Mouse (Mus musculus) left cerebral cortex, postnatal 14 days (tissue): ENCODE results near the gene Hmcn2. TPM values are rescaled to one million over a fixed set of nuclear protein-coding genes. Genes with fewer than 3 reads are reported as not detected.

Source experiments
- DNase-seq, 2 experiments: peaks; one replicate each; pipeline ENCODE4 v3.0.0; 2021 to 2022; ENCODE audit warnings: low spot score in 2 of 2, mixed read lengths in 1 of 2
- intact Hi-C: fragments of 180-260 bp; cut with DNase I; formaldehyde crosslinking; loops from one replicate; pipeline ENCODE4 v1.15.1; 2025
- total RNA-seq, 2 experiments: library from RNA; stranded (reverse); gene quantifications; 2 replicates each; pipeline ENCODE4 v1.2.3; 2021

The Hmcn2 gene
- total RNA-seq, 2 experiments from 2014 or later: 0.32 to 0.62 TPM

DNA sequence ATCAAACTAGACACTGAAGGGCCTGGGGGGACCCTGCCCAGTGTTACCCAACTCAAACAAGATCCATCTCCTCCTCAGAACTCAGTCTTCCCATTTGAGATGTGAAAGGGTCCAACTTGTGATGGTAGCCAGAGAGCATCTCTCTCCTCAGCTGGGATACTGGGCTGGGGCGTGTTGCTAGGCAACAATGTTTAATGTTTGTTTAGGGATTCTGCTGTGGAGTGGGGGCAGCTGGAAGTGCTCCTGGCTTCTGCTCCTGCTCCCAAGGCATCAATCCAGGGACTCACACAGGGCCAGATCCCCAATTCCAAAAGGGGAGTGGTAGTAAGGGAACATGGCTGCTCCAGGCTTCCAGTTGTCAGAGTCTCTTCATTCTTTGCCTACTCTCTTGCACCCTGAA, 60.2 kb downstream of the Hmcn2 start:
- intact Hi-C loops: no loop called here
- DNase-seq: peak; percentile 7 to 63

GRCm38 (mm10) chr2:31376057-31376456, 61.8 kb downstream of the Hmcn2 start:
- no peak for DNase-seq
- intact Hi-C loops: no loop called here

DNA sequence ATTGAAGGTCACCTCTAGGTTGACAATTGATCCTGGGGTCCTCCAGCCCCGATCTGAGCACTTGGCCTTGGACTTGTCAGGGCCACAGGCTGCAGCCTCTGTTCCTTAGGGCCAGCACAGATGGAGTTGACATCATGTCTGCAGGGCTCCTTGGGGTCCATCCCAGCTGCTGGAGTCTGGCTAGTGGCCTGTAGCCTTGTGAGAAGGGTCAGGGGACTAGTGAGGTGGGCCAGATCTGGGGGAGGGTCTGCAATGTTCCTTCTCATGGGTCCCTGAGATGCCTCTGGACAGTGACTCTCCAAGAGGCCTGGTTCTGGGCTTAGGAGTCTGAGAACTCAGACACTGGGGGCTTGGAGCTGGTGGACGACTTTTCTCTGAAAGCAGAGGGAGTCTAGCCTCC, 63.3 kb downstream of the Hmcn2 start:
- intact Hi-C loops: no loop called here

GRCm38 (mm10) chr2:31381292-31381846, 67.2 kb downstream of the Hmcn2 start:
- intact Hi-C loops: loop anchor here (5.0 kb wide), 2 partner anchors 84 to 189 kb away; no protein-coding TSS in a partner anchor
- peak; percentile 52 to 68 for DNase-seq

More for the DNA sequence above, 63.3 kb downstream of the Hmcn2 start:
- no peak for DNase-seq

DNA sequence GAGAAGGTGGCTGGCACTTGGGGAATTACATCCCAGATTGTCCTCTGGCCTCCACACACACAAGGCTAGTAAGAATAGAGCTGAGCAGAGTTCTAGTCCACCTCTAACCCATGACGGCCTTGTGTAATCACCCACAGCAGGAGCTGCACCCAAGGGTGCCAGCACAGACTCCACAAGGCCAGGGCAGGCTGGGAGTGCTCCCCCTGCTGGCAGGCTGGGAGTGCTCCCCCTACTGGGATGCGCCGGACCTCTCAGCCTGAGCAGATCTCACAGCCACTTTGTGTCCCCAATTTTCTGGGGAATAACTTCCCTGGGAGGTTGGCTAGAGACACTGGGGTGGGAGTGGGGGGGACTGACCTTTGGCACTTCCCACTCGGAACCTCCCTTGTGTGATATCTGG, 68.7 kb downstream of the Hmcn2 start:
- intact Hi-C loops: loop anchor here (5.0 kb wide), 2 partner anchors 86 to 191 kb away; no protein-coding TSS in a partner anchor
- peak in 1 of 2 experiments; percentile 29 for DNase-seq

DNA sequence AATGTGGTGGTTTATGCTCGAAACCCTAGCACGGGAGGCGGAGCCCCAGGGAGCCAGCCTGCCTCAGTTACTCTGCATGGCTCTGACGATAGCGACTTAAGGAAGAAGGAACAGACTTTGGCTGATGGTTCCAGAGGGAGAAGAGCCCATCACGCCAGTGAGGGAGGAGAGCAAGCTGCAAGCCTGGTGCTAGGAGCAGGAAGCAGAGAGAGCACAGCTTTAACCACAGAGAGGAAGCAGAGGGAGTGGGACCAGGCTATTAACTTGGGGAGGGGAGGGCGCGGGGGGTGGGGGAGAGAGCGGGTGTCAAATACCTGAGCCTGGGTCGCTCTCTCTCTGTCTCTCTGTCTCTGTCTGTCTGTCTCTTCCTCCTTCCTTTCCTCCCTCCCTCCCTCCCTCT, 102.8 kb downstream of the Hmcn2 start:
- intact Hi-C loops: no loop called here
- DNase-seq: no peak

GRCm38 (mm10) chr2:31418021-31418420, 103.8 kb downstream of the Hmcn2 start:
- intact Hi-C loops: no loop called here
- no peak for DNase-seq

DNA sequence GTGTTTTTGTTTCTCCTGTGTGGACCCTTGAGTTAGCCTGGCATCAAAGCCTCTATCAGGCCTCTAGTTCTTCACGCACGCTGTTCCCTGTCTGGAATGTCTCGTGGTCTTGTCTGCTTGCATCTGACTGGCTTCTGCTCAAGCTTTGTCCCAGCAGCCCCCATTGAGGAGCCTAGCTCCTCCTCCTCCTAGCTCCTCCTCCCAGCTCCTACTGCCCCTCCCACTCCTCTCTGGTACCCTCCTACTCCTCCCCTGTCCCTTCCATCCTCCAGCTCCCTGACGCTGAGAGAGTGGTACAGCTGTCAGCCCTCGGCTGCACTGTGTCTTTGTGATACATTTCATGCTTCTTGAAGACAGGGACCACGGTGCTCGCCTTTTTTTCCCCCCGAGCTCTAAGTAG, 104.4 kb downstream of the Hmcn2 start:
- DNase-seq: no peak
- intact Hi-C loops: no loop called here

GRCm38 (mm10) chr2:31420914-31421313, 106.7 kb downstream of the Hmcn2 start:
- intact Hi-C loops: no loop called here
- peak; percentile 14 to 37 for DNase-seq

- intact Hi-C loops: no loop called here
- no peak for DNase-seq
Measured at GRCm38 (mm10) chr2:31422576-31422975, 108.4 kb downstream of the Hmcn2 start.

- intact Hi-C loops: no loop called here
- no peak for DNase-seq
Measured at GRCm38 (mm10) chr2:31431477-31431876, 117.3 kb downstream of the Hmcn2 start.

DNA sequence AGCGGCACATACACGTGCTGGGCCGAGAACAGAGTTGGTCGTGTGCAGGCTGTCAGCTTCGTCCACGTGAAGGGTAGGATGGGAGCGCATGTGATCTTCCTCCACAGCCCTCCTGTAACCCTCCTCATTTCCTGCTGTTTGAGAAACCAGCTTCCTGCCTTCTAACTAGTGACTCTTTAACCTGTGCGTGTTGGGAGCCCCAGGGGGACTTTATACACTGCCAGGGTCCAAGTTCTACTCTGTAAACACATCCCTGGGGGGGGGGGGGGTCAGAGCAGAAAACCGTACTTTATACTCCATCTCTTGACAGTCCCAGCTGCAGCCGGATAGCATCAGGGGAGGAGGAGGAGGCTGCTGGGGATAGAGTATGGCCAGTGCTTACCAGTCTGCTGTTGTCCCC, 120.5 kb downstream of the Hmcn2 start:
- intact Hi-C loops: loop anchor here (2.0 kb wide), 1 partner anchor 38 kb away; no protein-coding TSS in a partner anchor
- DNase-seq: no peak

GRCm38 (mm10) chr2:31435567-31435966, 121.4 kb downstream of the Hmcn2 start:
- intact Hi-C loops: loop anchor here (2.0 kb wide), 1 partner anchor 37 kb away; no protein-coding TSS in a partner anchor
- DNase-seq: no peak

- DNase-seq: no peak
- intact Hi-C loops: no loop called here
Measured at GRCm38 (mm10) chr2:31437480-31438245, 123.4 kb downstream of the Hmcn2 start.

- DNase-seq: no peak
- intact Hi-C loops: no loop called here
Measured at GRCm38 (mm10) chr2:31439576-31439975, 125.4 kb downstream of the Hmcn2 start.

- peak; percentile 44 to 82 for DNase-seq
- intact Hi-C loops: no loop called here
Measured at GRCm38 (mm10) chr2:31442480-31443160, 128.4 kb downstream of the Hmcn2 start.

- intact Hi-C loops: no loop called here
Measured at GRCm38 (mm10) chr2:31446036-31446435, 131.8 kb downstream of the Hmcn2 start.

GRCm38 (mm10) chr2:31446456-31446855, 132.2 kb downstream of the Hmcn2 start:
- no peak for DNase-seq
- intact Hi-C loops: no loop called here

More at GRCm38 (mm10) chr2:31446036-31446435, 131.8 kb downstream of the Hmcn2 start:
- no peak for DNase-seq

DNA sequence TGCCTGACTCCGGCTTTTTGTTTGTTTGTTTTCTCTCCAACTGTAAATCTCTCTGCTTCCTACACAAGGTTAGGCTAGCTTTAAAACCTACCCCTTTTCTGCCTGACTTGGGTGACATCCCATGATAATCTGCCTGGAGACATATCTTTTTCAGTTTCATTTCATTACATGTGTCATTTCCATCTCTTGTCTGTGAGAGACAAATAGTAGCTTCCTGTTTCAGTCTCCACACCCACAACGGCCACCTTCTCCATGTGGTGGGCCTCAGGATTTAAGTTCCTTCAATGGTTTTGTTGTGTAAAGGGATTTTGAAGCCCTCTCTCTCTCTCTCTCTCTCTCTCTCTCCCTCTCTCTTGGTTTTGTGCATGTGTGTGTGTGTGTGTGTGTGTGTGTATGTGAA, 133.3 kb downstream of the Hmcn2 start:
- DNase-seq: no peak
- intact Hi-C loops: no loop called here

GRCm38 (mm10) chr2:31448756-31449440, 134.7 kb downstream of the Hmcn2 start:
- intact Hi-C loops: no loop called here
- no peak for DNase-seq
